Mouse (Mus musculus) hindbrain, embryonic 13.5 days (tissue): Measurements from ENCODE around the gene Rpl18a. TPM values are rescaled to one million over a fixed set of nuclear protein-coding genes. Genes with fewer than 3 reads are reported as not detected.

Source experiments
- ATAC-seq: fragments of 200-750 bp; cut with Nextera tagmentation; 2 replicates; pipeline ENCODE4 v1.8.0; 2017; ENCODE audit warnings: moderate TSS enrichment; ENCODE audit not compliant: low FRiP score
- H3K27ac ChIP-seq: fragments of 300-500 bp; sonication (generic); 2 replicates; pipeline ENCODE4 v1.5.1; 2015; ENCODE audit warnings: inconsistent platforms, mild to moderate bottlenecking, moderate library complexity
- H3K27me3 ChIP-seq: fragments of 300-500 bp; sonication (generic); 2 replicates; pipeline ENCODE4 v1.6.1; 2015; ENCODE audit warnings: mild to moderate bottlenecking, inconsistent platforms
- H3K36me3 ChIP-seq: fragments of 300-500 bp; sonication (generic); 2 replicates; pipeline ENCODE4 v1.6.1; 2015; ENCODE audit warnings: mild to moderate bottlenecking, inconsistent platforms
- H3K4me1 ChIP-seq: fragments of 300-500 bp; sonication (generic); replicated peaks from 2 replicates; pipeline ENCODE4 v1.6.1; 2015; ENCODE audit warnings: inconsistent platforms
- H3K4me2 ChIP-seq: fragments of 300-500 bp; sonication (generic); 2 replicates; pipeline ENCODE4 v1.6.1; 2015; ENCODE audit warnings: inconsistent platforms, mild to moderate bottlenecking, moderate library complexity
- H3K4me3 ChIP-seq: fragments of 300-500 bp; sonication (generic); 2 replicates; pipeline ENCODE4 v1.5.1; 2015; ENCODE audit warnings: mild to moderate bottlenecking, inconsistent platforms
- H3K9ac ChIP-seq: fragments of 300-500 bp; sonication (generic); 2 replicates; pipeline ENCODE4 v1.6.1; 2015; ENCODE audit warnings: mild to moderate bottlenecking, inconsistent platforms
- H3K9me3 ChIP-seq: fragments of 300-500 bp; sonication (generic); 2 replicates; pipeline ENCODE4 v1.6.1; 2016; ENCODE audit warnings: inconsistent platforms
- WGBS: fragments of 180-500 bp; shearing (Covaris S2); methylation state at CpG from one replicate; pipeline ENCODE4 v1.1.7; 2015; 5-methylcytosine and 5-hydroxymethylcytosine counted together
- polyA plus RNA-seq: library from polyadenylated mRNA; unstranded; fragments of >200 nt; fragmentation: Nextera tagmentation; extraction: Ambion mirVana; gene quantifications from 2 replicates; pipeline ENCODE4 v1.2.1, GENCODE M21; 2015

Rpl18a gene
- polyA plus RNA-seq, 1 experiment from 2014 or later, result 2,711 TPM

DNA sequence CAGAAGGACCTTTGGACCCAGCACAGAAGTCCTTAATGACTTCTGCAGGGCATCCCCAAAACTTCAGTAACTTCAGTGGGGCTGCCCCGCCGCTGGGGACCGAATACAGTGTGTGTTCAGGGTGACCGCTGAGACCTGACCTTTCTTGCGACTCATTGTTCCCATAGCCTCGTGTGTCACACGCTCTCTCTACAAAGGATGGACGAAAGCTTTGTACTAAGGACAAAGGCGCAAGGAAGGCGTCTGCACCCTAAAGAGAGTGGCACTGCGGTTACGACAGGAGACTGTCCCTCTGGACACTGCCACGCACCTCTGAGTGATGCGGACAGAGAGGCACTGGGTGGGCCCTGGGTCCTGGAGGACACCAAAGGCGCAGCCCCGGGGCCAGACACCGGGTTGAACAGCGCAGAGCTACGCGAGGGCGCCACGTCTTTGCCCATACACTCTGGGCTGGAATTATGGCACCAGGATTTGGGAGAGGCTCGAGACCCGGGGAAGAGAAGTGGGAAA lies 32.4 kb downstream of the Rpl18a start:
- peak overlapping the region; percentile 88 for H3K9ac ChIP-seq
- peaks cover 71% of the 10 kb centered on the region for H3K4me1 ChIP-seq
- H3K4me2 ChIP-seq, result peak overlapping the region; percentile 96
- WGBS, result 1% methylated on average over 24 of the region's 24 CpGs
- peak overlapping the region; percentile 99 for H3K27ac ChIP-seq
- H3K9me3 ChIP-seq, result no peaks in the 10 kb centered on the region
- ATAC-seq, result peak; percentile 22
- H3K36me3 ChIP-seq, result peaks cover 10% of the 10 kb centered on the region; the same call in 1 of the 2 replicates
- 0 out of 2 replicates have a peak, but pooled peaks cover 7% of the 10 kb centered on the region for H3K27me3 ChIP-seq
- H3K4me3 ChIP-seq, result peak overlapping the region; percentile 58

DNA sequence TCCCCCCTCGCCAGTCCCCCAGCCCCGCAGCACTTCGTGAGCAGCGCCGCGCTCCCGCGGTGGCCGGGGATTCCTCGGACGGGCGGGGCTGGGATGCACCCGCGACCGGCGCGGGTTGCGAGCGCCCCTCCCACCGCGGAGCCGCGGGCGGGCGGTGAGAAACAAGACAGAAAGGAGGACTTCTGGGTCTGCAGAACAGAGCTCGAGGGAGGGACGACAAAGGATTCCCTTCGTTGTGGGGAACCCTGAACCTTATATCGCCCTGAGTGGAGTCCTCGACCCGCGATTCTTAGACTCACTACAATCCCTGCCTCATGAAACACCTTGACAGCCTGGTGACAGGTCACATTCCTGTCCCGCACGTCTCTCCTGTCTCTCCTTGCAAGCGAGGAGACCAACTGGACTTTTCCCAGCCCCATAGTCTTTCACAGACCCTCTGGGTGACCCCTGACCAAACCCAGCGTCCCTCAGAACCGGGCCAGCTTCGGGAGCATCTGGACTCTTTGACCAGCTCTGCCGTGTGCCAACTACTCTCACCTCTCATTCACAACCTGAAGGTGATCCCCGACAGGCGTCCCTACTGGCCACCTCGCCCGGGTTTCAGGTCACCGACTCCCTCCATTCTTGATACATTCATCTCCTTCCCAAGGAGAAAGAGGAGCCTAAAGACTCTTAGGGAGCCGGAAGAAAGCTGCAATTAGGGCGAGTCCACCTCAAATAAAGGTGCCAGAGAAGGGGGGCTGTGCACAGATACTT lies 33.1 kb downstream of the Rpl18a start:
- H3K27me3 ChIP-seq, result 0 out of 2 replicates have a peak, but pooled peaks cover 7% of the 10 kb centered on the region
- ATAC-seq, result no peak
- peak overlapping the region; percentile 96 for H3K4me2 ChIP-seq
- H3K9ac ChIP-seq, result peak overlapping the region; percentile 88
- no peaks in the 10 kb centered on the region for H3K9me3 ChIP-seq
- H3K36me3 ChIP-seq, result peaks cover 10% of the 10 kb centered on the region; the same call in 1 of the 2 replicates
- H3K27ac ChIP-seq, result peak overlapping the region; percentile 99
- H3K4me1 ChIP-seq, result peaks cover 69% of the 10 kb centered on the region
- under 1% methylated on average over 46 of the region's 46 CpGs for WGBS
- peak overlapping the region; percentile 58 for H3K4me3 ChIP-seq

DNA sequence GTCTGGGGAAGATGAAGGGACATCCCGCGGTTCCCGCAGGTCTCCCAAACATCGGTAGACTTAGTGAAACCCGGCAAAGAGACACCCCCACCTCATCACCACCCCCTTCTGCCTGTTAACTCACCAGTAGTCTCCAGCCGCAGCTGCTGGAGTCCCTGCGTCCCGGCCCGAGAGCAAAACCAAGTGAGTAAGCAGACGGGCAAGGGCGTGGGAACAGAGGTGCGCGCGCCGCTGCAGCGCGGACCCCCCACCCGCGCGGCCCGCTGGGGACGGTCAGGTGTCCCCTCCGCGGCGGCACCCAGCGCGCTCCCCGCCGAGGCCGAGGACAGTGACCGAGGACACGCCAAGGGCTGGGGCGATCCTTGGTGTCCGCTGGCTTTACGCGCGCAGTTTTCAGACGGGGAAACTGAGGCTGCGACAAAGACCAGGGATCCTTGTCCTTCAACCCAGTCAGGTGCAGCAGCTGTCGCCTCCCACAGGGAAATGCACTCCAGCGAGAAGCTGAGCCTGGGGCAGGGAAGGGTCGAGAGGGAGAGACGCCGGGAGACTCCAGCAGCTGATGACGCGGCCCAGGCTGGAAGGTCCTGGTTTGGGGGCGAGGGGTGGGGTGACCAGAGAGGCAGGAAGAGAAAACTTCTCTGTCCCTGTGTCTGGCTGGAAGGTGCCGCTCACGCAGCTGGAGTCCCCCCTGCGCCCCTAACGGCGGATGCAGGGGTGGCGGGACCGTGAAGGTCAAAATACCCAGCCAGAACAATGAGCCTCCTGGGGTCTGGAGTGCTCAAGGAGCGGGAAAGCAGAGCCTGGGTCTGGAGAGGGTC lies 34.2 kb downstream of the Rpl18a start, which contains the start of gene Kcnn1:
Gene Kcnn1 (minus strand): TSS at position 435 of the 818 bp plus-strand sequence.
- Histone ChIP-seq H3K27me3 (0 out of 2 replicates have a peak, but pooled peaks cover 7% of the 10 kb centered on the region), H3K4me2 (peak within 1 kb of the TSS; percentile 96), H3K27ac (peak within 1 kb of the TSS; percentile 99), H3K36me3 (peaks cover 6% of the 10 kb centered on the region; the same call in 1 of the 2 replicates), H3K4me3 (peak within 1 kb of the TSS; percentile 58), H3K9ac (peak within 1 kb of the TSS; percentile 88), H3K4me1 (peaks cover 69% of the 10 kb centered on the region), H3K9me3 (no peaks in the 10 kb centered on the region)
- ATAC-seq, result no peak
- WGBS, result under 1% methylated on average over 55 of the region's 55 CpGs

DNA sequence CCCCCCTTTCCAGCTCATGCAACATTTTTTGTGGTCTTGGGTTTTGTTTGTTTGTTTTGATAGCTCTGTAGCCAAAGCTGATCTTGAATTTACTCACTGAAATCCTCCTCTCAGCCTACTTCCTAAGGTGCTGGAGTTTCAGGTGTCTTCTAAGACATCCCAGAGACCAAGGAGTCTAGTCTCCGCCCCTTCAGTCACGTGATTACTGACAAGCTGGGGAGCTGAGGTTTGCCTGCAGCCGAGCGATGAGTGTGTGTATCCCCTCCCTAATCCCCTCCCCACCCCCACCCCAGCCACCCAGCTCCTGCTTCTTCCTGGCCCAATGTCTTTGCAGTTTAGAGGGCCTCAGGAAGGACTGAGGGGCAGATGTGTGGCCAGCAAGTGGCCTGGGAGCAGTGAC lies 39.7 kb downstream of the Rpl18a start:
- Histone ChIP-seq H3K36me3 (peaks cover 15% of the 10 kb centered on the region), H3K9me3 (no peaks in the 10 kb centered on the region), H3K4me2 (peak overlapping the region; percentile 82; the same call in 1 of the 2 replicates), H3K27me3 (0 out of 2 replicates have a peak, but pooled peaks cover 5% of the 10 kb centered on the region), H3K4me3 (no peak overlapping the region), H3K27ac (peak overlapping the region; percentile 35), H3K9ac (peak overlapping the region; percentile 73; the same call in 1 of the 2 replicates), H3K4me1 (peaks cover 67% of the 10 kb centered on the region)
- 7% methylated on average over 4 of the region's 4 CpGs for WGBS
- no peak for ATAC-seq

DNA sequence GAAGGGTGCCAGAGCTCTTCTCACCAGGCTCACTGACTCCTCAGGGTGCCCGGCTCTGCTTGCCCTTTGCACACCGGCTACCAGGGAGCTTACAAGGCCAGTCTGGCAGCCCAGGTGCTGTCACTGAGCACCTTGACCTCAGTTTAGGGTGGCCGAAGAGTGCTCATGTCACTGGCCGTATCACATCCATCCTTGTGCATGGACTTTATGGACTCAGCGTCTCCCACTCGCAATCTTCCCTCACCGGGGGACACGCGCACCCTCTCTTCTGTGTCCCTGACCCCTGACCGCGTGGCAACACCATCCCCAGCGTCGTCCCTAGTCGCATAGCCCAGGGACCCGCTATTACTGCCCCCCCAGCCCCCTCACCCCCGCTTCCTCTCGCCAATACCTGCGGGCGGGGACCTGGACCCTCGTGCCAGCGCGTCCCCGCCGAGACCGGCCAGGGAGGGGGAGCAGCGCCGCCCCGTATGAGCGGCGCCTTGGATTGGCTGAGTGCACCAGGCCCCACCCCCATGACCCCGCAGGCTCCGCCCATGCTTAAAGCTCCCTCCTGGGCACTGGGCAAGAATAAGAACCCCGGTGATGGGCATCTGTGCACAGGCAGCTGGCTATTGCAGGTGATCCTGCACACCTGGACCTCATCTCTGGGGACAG lies 40.5 kb downstream of the Rpl18a start:
- Histone ChIP-seq H3K4me3 (peak overlapping the region; percentile 51), H3K4me1 (peaks cover 58% of the 10 kb centered on the region)
- 7% methylated on average over 33 of the region's 33 CpGs for WGBS

DNA sequence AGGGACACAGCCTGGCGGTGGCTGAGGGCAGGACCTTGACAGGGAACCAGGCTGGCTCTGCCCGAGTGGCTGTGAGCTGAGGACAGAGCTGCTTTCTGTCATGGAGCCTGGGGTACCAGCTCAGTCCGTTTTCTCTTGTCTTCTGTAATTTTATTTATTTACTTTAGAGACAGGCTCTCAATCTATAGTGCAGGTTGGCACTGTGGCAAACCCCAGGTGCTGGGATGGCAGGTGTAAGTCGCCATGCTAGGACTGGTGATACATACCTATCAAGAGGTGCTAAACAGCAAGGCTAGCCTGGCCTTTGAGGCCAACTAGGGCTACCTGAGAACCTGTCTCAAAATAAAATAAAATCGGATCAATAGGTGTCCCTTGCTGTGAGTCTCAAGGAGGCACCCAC lies 41.2 kb downstream of the Rpl18a start:
- Histone ChIP-seq H3K9ac (peak overlapping the region; percentile 73), H3K27ac (no peak overlapping the region), H3K4me2 (peak overlapping the region; percentile 82; the same call in 1 of the 2 replicates), H3K4me1 (peaks cover 53% of the 10 kb centered on the region), H3K27me3 (no peaks in the 10 kb centered on the region), H3K4me3 (no peak overlapping the region), H3K36me3 (peaks cover 26% of the 10 kb centered on the region), H3K9me3 (no peaks in the 10 kb centered on the region)
- no peak for ATAC-seq
- WGBS, result 65% methylated on average over 5 of the region's 5 CpGs

More for the DNA sequence above, 40.5 kb downstream of the Rpl18a start:
- H3K9me3 ChIP-seq, result no peaks in the 10 kb centered on the region
- peak overlapping the region; percentile 73 for H3K9ac ChIP-seq
- peaks cover 24% of the 10 kb centered on the region for H3K36me3 ChIP-seq
- no peak overlapping the region for H3K27ac ChIP-seq
- peak; percentile 71 for ATAC-seq
- H3K4me2 ChIP-seq, result peak overlapping the region; percentile 82
- no peaks in the 10 kb centered on the region for H3K27me3 ChIP-seq

DNA sequence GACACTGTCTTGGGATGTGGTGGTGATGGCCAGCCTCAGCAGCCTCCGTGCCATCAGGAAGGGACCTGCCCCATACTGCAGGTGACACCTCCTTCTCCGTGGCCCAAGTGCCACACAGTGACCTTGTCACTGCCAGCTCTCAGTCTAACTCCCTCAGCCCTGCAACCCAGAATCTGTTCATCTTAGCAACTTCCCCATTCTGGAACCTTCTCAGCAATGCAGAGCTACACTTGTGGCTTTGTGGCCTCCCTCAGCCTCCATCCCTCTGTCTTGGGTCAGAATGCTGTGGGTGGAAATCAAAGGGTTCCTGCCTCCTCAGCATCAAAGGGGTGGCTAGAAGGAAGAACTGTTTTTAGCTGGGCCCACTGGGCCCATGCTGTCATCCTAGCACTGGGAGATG lies 43.3 kb downstream of the Rpl18a start:
- no peak overlapping the region for H3K27ac ChIP-seq
- WGBS, result 97% methylated on average over 2 of the region's 2 CpGs
- H3K4me3 ChIP-seq, result no peak overlapping the region
- no peaks in the 10 kb centered on the region for H3K9me3 ChIP-seq
- peaks cover 47% of the 10 kb centered on the region for H3K4me1 ChIP-seq
- H3K9ac ChIP-seq, result no peak overlapping the region
- peaks cover 31% of the 10 kb centered on the region for H3K36me3 ChIP-seq
- no peaks in the 10 kb centered on the region for H3K27me3 ChIP-seq
- no peak overlapping the region for H3K4me2 ChIP-seq
- ATAC-seq, result no peak

DNA sequence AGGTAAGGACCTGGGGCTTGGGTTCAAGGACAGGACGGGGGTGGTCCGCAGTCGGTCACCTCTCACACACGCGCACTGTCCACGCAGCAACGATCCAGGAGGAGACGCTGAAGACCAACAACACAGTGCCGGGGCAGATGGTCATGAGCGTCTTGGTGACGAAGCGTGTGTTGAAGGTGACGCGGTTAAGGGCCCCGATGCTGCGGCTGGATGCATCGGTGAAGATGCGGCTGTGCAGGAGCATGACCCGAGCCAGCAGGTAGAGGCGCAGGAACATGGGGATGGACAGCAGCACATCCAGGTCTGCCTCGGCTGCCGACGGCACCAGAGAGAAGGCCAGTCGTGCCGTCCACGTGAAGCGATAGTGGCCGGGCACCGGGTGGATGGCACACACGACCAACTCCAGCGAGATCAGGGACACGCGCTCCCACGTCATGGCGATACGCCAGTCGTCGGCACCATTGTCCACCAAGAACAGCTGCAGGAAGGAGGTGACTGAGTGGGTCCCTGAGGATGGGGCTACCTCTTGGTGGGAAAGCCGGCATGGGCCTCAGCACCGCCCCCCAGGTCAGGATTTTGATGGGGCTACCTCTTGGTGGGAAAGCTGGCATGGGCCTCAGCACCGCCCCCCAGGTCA lies 44.5 kb downstream of the Rpl18a start:
- WGBS, result 92% methylated on average over 41 of the region's 41 CpGs
- Histone ChIP-seq H3K4me2 (no peak overlapping the region), H3K27me3 (0 out of 2 replicates have a peak, but pooled peaks cover 3% of the 10 kb centered on the region), H3K9me3 (no peaks in the 10 kb centered on the region), H3K27ac (no peak overlapping the region), H3K4me3 (no peak overlapping the region), H3K4me1 (peaks cover 35% of the 10 kb centered on the region), H3K9ac (no peak overlapping the region), H3K36me3 (peaks cover 42% of the 10 kb centered on the region)
- no peak for ATAC-seq

DNA sequence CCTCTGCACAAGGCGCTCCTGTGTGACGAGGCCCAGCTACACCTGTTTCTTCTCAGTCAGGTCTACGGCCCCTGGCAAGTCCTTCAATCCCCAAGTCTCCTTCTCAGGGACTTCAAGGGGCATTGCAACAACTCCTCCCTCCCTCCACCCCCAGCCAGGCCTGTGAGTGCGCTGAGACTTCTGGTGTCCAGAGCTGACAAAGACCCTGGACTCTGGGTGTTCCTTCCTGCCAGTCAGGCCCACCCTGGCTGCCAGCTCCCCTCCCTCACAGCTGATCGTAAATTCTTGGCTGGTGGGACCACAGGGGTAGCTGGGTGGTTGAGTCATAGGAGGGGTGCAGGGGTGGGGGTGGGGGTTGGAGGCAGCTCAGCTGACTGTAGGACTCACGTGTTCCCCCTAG lies 45.4 kb downstream of the Rpl18a start:
- Histone ChIP-seq H3K9ac (0 out of 2 replicates have a peak overlapping the region, but pooled peaks have one; percentile 43), H3K4me3 (no peak overlapping the region), H3K4me2 (no peak overlapping the region), H3K27me3 (peaks cover 5% of the 10 kb centered on the region; the same call in 1 of the 2 replicates), H3K9me3 (no peaks in the 10 kb centered on the region), H3K27ac (no peak overlapping the region), H3K4me1 (peaks cover 27% of the 10 kb centered on the region), H3K36me3 (peaks cover 44% of the 10 kb centered on the region)
- 55% methylated on average over 6 of the region's 6 CpGs for WGBS
- no peak for ATAC-seq

DNA sequence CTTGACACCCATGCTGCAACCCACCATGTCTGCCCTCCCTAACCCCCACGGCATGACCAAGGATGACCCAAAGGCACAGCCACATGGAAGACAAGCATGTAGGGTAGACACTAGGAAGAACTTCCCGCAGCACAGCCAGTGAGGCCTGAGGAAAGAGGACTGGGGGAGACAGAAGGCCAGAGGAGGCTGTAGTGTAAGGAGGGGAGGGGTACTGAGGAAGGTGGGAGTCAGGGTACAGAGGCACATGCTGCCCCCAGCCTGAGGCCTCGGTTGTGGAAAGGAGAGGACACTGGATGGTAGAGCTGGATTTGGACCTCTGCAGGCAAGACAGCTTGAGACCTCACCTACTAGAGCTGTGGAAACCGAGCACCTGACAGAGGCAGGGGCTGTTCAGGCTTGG lies 46.3 kb downstream of the Rpl18a start:
- Histone ChIP-seq H3K36me3 (peaks cover 53% of the 10 kb centered on the region), H3K4me1 (peaks cover 18% of the 10 kb centered on the region), H3K9me3 (no peaks in the 10 kb centered on the region), H3K9ac (peak overlapping the region; percentile 43; the same call in 1 of the 2 replicates), H3K27ac (no peak overlapping the region), H3K4me3 (no peak overlapping the region), H3K4me2 (no peak overlapping the region), H3K27me3 (peaks cover 5% of the 10 kb centered on the region; the same call in 1 of the 2 replicates)
- WGBS, result 87% methylated on average over 4 of the region's 4 CpGs
- ATAC-seq, result no peak

DNA sequence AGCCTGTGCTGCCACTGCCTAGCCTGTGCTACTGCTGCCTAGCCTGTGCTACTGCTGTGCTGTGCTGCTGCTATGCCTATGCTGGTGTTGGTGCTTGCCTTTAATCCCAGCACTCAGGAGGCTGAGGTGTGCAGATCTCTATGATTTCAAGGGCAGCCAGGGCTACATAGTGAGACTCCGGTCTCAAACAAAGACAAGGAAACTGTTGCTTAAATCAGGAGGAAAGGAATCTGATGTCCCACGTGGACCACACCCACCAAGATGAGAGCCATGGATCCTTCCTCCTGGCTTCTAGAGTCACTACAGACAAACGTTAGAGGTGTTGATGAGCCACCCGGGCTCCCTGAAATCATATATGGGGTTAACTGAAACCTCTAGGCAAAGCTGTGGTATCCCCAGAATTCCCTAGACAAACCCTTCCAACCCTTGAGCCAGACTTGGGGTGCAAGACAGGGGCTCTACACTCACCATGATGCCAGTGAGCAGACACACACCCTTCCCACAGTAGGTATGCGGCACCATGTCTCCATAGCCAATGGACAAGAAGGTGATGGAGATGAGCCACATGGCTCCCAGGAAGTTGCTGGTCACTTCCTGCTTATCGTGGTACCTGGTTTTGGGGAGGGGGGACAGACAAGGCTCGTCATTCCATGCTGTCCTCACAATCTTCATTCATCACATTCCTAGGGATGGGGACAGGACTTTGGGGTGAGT lies 46.9 kb downstream of the Rpl18a start:
- Histone ChIP-seq H3K36me3 (peaks cover 53% of the 10 kb centered on the region), H3K9ac (no peak overlapping the region), H3K27me3 (peaks cover 5% of the 10 kb centered on the region; the same call in 1 of the 2 replicates), H3K27ac (no peak overlapping the region), H3K9me3 (no peaks in the 10 kb centered on the region), H3K4me2 (no peak overlapping the region), H3K4me1 (peaks cover 12% of the 10 kb centered on the region), H3K4me3 (no peak overlapping the region)
- no peak for ATAC-seq
- WGBS, result 78% methylated on average over 7 of the region's 7 CpGs
